Mouse (Mus musculus): ENCODE data around the gene Dock4.

Gene Dock4

GRCm38 (mm10) chr12:40462693-40463235, 17.0 kb downstream of the Dock4 start:
- DNase-seq (ENCODE audit: low read depth): no peak

- no peak for DNase-seq (ENCODE audit: low read depth)
Observed at GRCm38 (mm10) chr12:40463828-40464227, 18.1 kb downstream of the Dock4 start.

GRCm38 (mm10) chr12:40464282-40464681, 18.5 kb downstream of the Dock4 start:
- DNase-seq (ENCODE audit: low read depth): peak; percentile 20

- no peak for DNase-seq (ENCODE audit: low read depth)
Observed at GRCm38 (mm10) chr12:40468235-40468634, 22.5 kb downstream of the Dock4 start.

- no peak for DNase-seq (ENCODE audit: low read depth)
Observed at GRCm38 (mm10) chr12:40469009-40469408, 23.3 kb downstream of the Dock4 start.

- no peak for DNase-seq (ENCODE audit: low read depth)
Observed at GRCm38 (mm10) chr12:40471649-40472399, 26.1 kb downstream of the Dock4 start.

GRCm38 (mm10) chr12:40473709-40474108, 28.0 kb downstream of the Dock4 start:
- no peak for DNase-seq (ENCODE audit: low read depth)

- no peak for DNase-seq (ENCODE audit: low read depth)
Observed at GRCm38 (mm10) chr12:40477621-40478452, 32.1 kb downstream of the Dock4 start.

GRCm38 (mm10) chr12:40484224-40484623, 38.5 kb downstream of the Dock4 start:
- DNase-seq (ENCODE audit: low read depth): no peak

GRCm38 (mm10) chr12:40485210-40485609, 39.5 kb downstream of the Dock4 start:
- no peak for DNase-seq (ENCODE audit: low read depth)

- DNase-seq (ENCODE audit: low read depth): no peak
Observed at GRCm38 (mm10) chr12:40486047-40486837, 40.5 kb downstream of the Dock4 start.

GRCm38 (mm10) chr12:40496387-40496786, 50.6 kb downstream of the Dock4 start:
- no peak for DNase-seq (ENCODE audit: low read depth)

GRCm38 (mm10) chr12:40497806-40498205, 52.1 kb downstream of the Dock4 start:
- DNase-seq (ENCODE audit: low read depth): no peak

- no peak for DNase-seq (ENCODE audit: low read depth)
Observed at GRCm38 (mm10) chr12:40498250-40498671, 52.5 kb downstream of the Dock4 start.

GRCm38 (mm10) chr12:40498928-40499626, 53.3 kb downstream of the Dock4 start:
- no peak for DNase-seq (ENCODE audit: low read depth)

GRCm38 (mm10) chr12:40499627-40500329, 54.0 kb downstream of the Dock4 start:
- DNase-seq (ENCODE audit: low read depth): peak; percentile 52

GRCm38 (mm10) chr12:40501141-40501540, 55.4 kb downstream of the Dock4 start:
- DNase-seq (ENCODE audit: low read depth): no peak

- no peak for DNase-seq (ENCODE audit: low read depth)
Observed at GRCm38 (mm10) chr12:40503520-40503919, 57.8 kb downstream of the Dock4 start.

- no peak for DNase-seq (ENCODE audit: low read depth)
Observed at GRCm38 (mm10) chr12:40504687-40505086, 58.9 kb downstream of the Dock4 start.

- peak; percentile 66 for DNase-seq (ENCODE audit: low read depth)
Observed at GRCm38 (mm10) chr12:40507823-40508390, 62.2 kb downstream of the Dock4 start.

All from 416B (cell line).